Mouse (Mus musculus): ENCODE results near the gene Trpm2. TPM values are rescaled to one million over a fixed set of nuclear protein-coding genes. Genes with fewer than 3 reads are reported as not detected.

Gene Trpm2
- polyA plus RNA-seq, 1 experiment from 2014 or later = 1.1 TPM

GRCm38 (mm10) chr10:77926140-77926539 is 44.2 kb downstream of the Trpm2 start:
- no peak for ATAC-seq
- Histone ChIP-seq H3K4me1 (replicated peaks) (no peaks in the 10 kb centered on the region), H3K9ac (no peak overlapping the region), H3K27me3 (replicated peaks) (no peaks in the 10 kb centered on the region), H3K4me2 (replicated peaks) (no peak overlapping the region), H3K9me3 (no peaks in the 10 kb centered on the region), H3K36me3 (no peaks in the 10 kb centered on the region), H3K4me3 (replicated peaks) (no peak overlapping the region), H3K27ac (no peak overlapping the region)
- WGBS = 43% methylated on average over 7 of the region's 7 CpGs

GRCm38 (mm10) chr10:77922681-77923080 is 47.7 kb downstream of the Trpm2 start:
- Histone ChIP-seq H3K27me3 (replicated peaks) (no peaks in the 10 kb centered on the region), H3K4me1 (replicated peaks) (no peaks in the 10 kb centered on the region), H3K27ac (no peak overlapping the region), H3K9me3 (no peaks in the 10 kb centered on the region), H3K9ac (no peak overlapping the region), H3K36me3 (no peaks in the 10 kb centered on the region), H3K4me2 (replicated peaks) (no peak overlapping the region), H3K4me3 (replicated peaks) (no peak overlapping the region)
- ATAC-seq = no peak
- WGBS = 72% methylated on average over 4 of the region's 4 CpGs

GRCm38 (mm10) chr10:77921009-77921408 is 49.4 kb downstream of the Trpm2 start:
- Histone ChIP-seq H3K4me1 (replicated peaks) (no peaks in the 10 kb centered on the region), H3K9ac (no peak overlapping the region), H3K9me3 (no peaks in the 10 kb centered on the region), H3K27me3 (replicated peaks) (no peaks in the 10 kb centered on the region), H3K4me2 (replicated peaks) (no peak overlapping the region), H3K36me3 (no peaks in the 10 kb centered on the region), H3K4me3 (replicated peaks) (no peak overlapping the region), H3K27ac (no peak overlapping the region)
- ATAC-seq = no peak
- 73% methylated on average over 5 of the region's 5 CpGs for WGBS

GRCm38 (mm10) chr10:77916636-77917335 is 53.6 kb downstream of the Trpm2 start:
- 65% methylated on average over 8 of the region's 8 CpGs for WGBS
- Histone ChIP-seq H3K4me3 (replicated peaks) (no peak overlapping the region), H3K36me3 (no peaks in the 10 kb centered on the region), H3K9me3 (no peaks in the 10 kb centered on the region), H3K4me1 (replicated peaks) (no peaks in the 10 kb centered on the region), H3K9ac (no peak overlapping the region), H3K27ac (no peak overlapping the region), H3K4me2 (replicated peaks) (no peak overlapping the region), H3K27me3 (replicated peaks) (no peaks in the 10 kb centered on the region)
- no peak for ATAC-seq

- no peak overlapping the region for H3K4me3 ChIP-seq (replicated peaks)
- no peaks in the 10 kb centered on the region for H3K9me3 ChIP-seq
- no peaks in the 10 kb centered on the region for H3K27me3 ChIP-seq (replicated peaks)
- H3K4me1 ChIP-seq (replicated peaks) = no peaks in the 10 kb centered on the region
- no peak overlapping the region for H3K27ac ChIP-seq
- 65% methylated on average over 4 of the region's 4 CpGs for WGBS
- no peak for ATAC-seq
- no peaks in the 10 kb centered on the region for H3K36me3 ChIP-seq
- no peak overlapping the region for H3K9ac ChIP-seq
- no peak overlapping the region for H3K4me2 ChIP-seq (replicated peaks)
These were observed 57.1 kb downstream of the Trpm2 start for GRCm38 (mm10) chr10:77913292-77913691.

GRCm38 (mm10) chr10:77912605-77913004 is 57.8 kb downstream of the Trpm2 start:
- H3K4me3 ChIP-seq (replicated peaks) = no peak overlapping the region
- no peak for ATAC-seq
- H3K36me3 ChIP-seq = no peaks in the 10 kb centered on the region
- no peaks in the 10 kb centered on the region for H3K27me3 ChIP-seq (replicated peaks)
- no peak overlapping the region for H3K4me2 ChIP-seq (replicated peaks)
- H3K9me3 ChIP-seq = no peaks in the 10 kb centered on the region
- no peaks in the 10 kb centered on the region for H3K4me1 ChIP-seq (replicated peaks)
- no peak overlapping the region for H3K9ac ChIP-seq
- 47% methylated on average over 7 of the region's 7 CpGs for WGBS
- H3K27ac ChIP-seq = no peak overlapping the region

- Histone ChIP-seq H3K4me3 (replicated peaks) (peak overlapping the region; percentile 69), H3K27me3 (replicated peaks) (no peaks in the 10 kb centered on the region), H3K9ac (no peak overlapping the region), H3K36me3 (no peaks in the 10 kb centered on the region), H3K4me1 (replicated peaks) (peaks cover 6% of the 10 kb centered on the region; the same call in 1 of the 2 replicates), H3K27ac (no peak overlapping the region), H3K9me3 (no peaks in the 10 kb centered on the region), H3K4me2 (replicated peaks) (peak overlapping the region; percentile 92)
- ATAC-seq = peak; percentile 90
- WGBS = 8% methylated on average over 35 of the region's 35 CpGs
These were observed 67.3 kb downstream of the Trpm2 start for GRCm38 (mm10) chr10:77902894-77903715.

- Histone ChIP-seq H3K4me3 (replicated peaks) (peak within 1 kb of the TSS; percentile 69), H3K9me3 (no peaks in the 10 kb centered on the region), H3K4me1 (replicated peaks) (peaks cover 6% of the 10 kb centered on the region; the same call in 1 of the 2 replicates), H3K27ac (0 out of 2 replicates have a peak within 1 kb of the TSS, but pooled peaks have one; percentile 32), H3K27me3 (replicated peaks) (no peaks in the 10 kb centered on the region), H3K36me3 (no peaks in the 10 kb centered on the region), H3K9ac (peak within 1 kb of the TSS; percentile 72), H3K4me2 (replicated peaks) (peak within 1 kb of the TSS; percentile 92)
- 1% methylated on average over 46 of the region's 46 CpGs for whole genome bisulfite sequencing
- ATAC-seq = peak; percentile 89
These were observed 68.0 kb downstream of the Trpm2 start, which contains the start of gene Lrrc3 for GRCm38 (mm10) chr10:77902211-77902893. Lrrc3 (minus strand) TSS chr10:77902536.

GRCm38 (mm10) chr10:77901871-77902210 is 68.5 kb downstream of the Trpm2 start:
- H3K27ac ChIP-seq = no peak overlapping the region
- no peaks in the 10 kb centered on the region for H3K27me3 ChIP-seq (replicated peaks)
- H3K9ac ChIP-seq = peak overlapping the region; percentile 72
- peak overlapping the region; percentile 69 for H3K4me3 ChIP-seq (replicated peaks)
- peaks cover 6% of the 10 kb centered on the region; the same call in 1 of the 2 replicates for H3K4me1 ChIP-seq (replicated peaks)
- ATAC-seq = peak; percentile 48
- no peaks in the 10 kb centered on the region for H3K36me3 ChIP-seq
- no peaks in the 10 kb centered on the region for H3K9me3 ChIP-seq
- 3% methylated on average over 14 of the region's 14 CpGs for WGBS
- peak overlapping the region; percentile 92 for H3K4me2 ChIP-seq (replicated peaks)

GRCm38 (mm10) chr10:77900903-77901818 is 69.2 kb downstream of the Trpm2 start:
- H3K27me3 ChIP-seq (replicated peaks) = no peaks in the 10 kb centered on the region
- no peaks in the 10 kb centered on the region for H3K9me3 ChIP-seq
- H3K36me3 ChIP-seq = no peaks in the 10 kb centered on the region
- H3K27ac ChIP-seq = no peak overlapping the region
- H3K4me1 ChIP-seq (replicated peaks) = peaks cover 6% of the 10 kb centered on the region; the same call in 1 of the 2 replicates
- 87% methylated on average over 27 of the region's 27 CpGs for WGBS
- 0 out of 2 replicates have a peak overlapping the region, but pooled peaks have one; percentile 69 for H3K4me3 ChIP-seq (replicated peaks)
- H3K4me2 ChIP-seq (replicated peaks) = peak overlapping the region; percentile 92
- no peak for ATAC-seq
- H3K9ac ChIP-seq = no peak overlapping the region

- Histone ChIP-seq H3K4me1 (replicated peaks) (peaks cover 6% of the 10 kb centered on the region; the same call in 1 of the 2 replicates), H3K9ac (no peak overlapping the region), H3K27me3 (replicated peaks) (no peaks in the 10 kb centered on the region), H3K4me3 (replicated peaks) (no peak overlapping the region), H3K9me3 (no peaks in the 10 kb centered on the region), H3K27ac (no peak overlapping the region), H3K36me3 (no peaks in the 10 kb centered on the region), H3K4me2 (replicated peaks) (no peak overlapping the region)
- no peak for ATAC-seq
- 71% methylated on average over 7 of the region's 7 CpGs for WGBS
These were observed 70.2 kb downstream of the Trpm2 start for GRCm38 (mm10) chr10:77900126-77900525.
